Mouse (Mus musculus) forelimb bud, embryonic 11.5 days (tissue): Measurements from ENCODE around the gene 4430402I18Rik.

Source experiments
- DNase-seq: peaks from one replicate; pipeline ENCODE4 v3.0.0-alpha.2; 2012; ENCODE audit warnings: low read depth, low spot score

Gene 4430402I18Rik

DNA sequence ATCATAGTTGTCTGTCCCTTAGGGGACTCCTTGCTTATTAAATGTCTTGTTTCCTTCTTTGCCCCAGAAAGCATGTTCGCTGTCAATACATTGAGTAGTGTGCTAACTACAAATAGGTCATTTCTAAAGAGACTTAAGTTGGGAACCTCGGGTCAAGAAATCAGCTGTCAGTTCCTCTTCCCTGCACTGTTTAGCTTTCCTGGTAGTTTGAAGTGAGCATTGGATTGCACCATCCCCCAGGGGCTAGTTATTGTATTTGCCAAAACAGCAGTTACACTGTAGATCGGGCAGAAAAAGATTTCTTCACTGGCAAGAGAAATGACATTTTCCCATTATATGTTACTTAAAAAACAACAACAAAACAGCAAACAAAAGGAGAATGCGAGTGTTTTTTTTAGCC lies 578 bp upstream of the 4430402I18Rik start:
- no peak for DNase-seq

GRCm38 (mm10) chr19:28964552-28964903 lies 3.1 kb downstream of the 4430402I18Rik start:
- DNase-seq = no peak

DNA sequence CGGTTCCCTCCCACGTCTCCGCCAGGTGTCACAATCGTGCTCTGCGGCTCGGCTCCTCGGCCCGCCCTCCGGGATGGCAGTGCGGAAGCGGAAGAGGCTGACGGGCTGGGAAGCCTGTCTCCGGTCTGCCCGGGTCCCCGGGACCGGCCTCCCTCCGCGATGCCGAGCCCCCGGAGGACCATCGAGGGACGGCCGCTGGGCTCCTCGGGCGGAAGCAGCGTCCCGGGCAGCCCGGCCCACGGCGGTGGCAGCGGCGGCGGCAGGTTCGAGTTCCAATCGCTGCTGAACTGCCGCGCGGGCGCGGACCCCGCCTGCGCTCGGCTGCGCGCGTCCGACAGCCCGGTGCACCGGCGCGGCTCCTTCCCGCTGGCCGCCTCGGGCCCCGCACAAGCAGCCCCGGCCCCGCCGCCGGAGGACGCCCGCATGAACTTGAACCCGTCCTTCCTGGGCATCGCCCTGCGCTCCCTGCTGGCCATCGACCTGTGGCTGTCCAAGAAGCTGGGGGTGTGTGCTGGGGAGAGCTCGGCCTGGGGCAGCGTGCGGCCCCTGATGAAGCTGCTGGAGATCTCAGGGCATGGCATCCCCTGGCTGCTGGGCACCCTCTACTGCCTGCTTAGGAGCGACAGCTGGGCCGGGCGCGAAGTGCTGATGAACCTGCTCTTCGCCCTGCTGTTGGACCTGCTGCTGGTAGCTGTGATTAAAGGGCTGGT lies 3.6 kb downstream of the 4430402I18Rik start, which contains the start of gene Plpp6:
Plpp6 (plus strand) TSS at position 112 of the 710 bp plus-strand sequence.
- DNase-seq = peak; percentile 48

- DNase-seq = no peak
Measured at GRCm38 (mm10) chr19:28963513-28963841, 4.1 kb downstream of the 4430402I18Rik start.

DNA sequence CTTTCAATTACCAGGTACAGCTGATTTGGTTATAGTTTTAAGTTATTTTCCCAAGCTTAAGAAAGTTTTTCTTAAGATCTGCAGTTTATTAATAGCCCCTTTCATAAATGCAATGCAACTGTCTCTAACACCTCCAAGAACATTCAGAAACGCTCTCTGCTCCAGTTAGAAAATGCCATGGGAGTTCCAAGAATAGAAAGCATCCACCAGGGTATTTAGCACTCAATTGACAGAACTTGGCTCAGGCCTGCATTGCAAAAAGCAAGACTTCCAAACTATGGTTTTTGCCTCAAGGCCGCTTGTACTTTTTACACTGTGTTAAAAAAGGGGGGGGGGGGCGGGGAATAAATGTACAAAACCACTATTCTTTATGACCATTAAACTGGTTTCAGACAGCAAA lies 4.5 kb downstream of the 4430402I18Rik start:
- no peak for DNase-seq

DNA sequence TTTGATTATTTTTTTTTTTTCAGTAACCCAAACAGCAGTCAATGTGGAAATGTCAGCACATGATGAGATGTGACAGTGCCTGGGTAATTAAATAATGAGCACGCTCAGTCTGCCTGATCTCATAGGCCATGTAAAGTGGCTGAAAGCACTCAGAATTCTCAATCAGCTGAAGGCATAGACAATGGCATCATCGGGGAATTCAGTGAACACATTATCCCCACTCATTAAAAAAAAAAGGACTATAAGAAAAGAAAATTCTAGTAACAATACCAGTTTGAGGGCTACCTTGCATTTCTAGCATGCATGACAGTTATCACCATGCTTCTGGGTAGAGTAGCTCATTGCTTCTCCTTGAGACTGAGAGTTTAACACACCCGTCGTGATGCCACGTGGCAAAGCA lies 16.3 kb downstream of the 4430402I18Rik start:
- no peak for DNase-seq

DNA sequence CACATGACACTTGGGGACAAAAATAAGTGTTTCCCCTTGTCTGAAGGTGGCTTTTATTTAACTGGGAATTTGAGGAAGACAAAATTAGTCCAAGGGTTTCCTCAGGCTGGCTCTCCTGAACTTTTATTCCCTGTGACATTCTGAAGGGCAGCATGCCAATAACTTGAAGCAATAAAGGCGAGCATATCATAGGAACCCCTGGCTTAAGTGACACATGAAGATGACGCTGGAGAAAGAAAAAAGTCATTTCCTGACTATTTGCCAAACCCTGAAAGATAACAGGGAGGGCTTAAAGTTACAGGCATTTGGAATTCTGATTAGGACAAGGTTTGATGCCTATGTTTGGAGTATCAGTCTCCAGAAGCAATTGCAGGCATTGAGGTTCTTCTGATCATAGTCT lies 20.3 kb downstream of the 4430402I18Rik start:
- DNase-seq = no peak

DNA sequence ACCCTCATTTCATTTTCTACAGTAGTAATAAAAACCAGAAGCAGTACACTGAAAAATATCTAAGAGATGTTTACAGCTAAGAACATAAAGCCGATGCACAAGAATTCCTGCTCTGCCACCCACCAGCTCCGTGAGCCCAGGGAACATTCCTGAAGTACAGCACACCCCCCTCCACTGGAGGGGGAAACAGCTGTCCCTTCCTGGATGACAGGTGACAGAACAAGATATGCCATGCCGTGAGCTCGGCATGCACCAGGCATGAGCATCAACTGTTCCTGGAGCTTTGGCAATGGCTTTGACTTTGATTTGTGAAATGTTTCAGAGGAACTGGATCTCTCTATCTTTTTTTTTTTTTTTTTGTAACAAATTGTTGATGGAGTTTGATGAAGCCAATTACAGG lies 20.8 kb downstream of the 4430402I18Rik start:
- peak; percentile 19 for DNase-seq

GRCm38 (mm10) chr19:28941271-28941670 lies 26.3 kb downstream of the 4430402I18Rik start:
- DNase-seq = no peak

GRCm38 (mm10) chr19:28940135-28940874 lies 27.3 kb downstream of the 4430402I18Rik start:
- no peak for DNase-seq

- no peak for DNase-seq
Measured at GRCm38 (mm10) chr19:28934897-28935296, 32.7 kb downstream of the 4430402I18Rik start.

DNA sequence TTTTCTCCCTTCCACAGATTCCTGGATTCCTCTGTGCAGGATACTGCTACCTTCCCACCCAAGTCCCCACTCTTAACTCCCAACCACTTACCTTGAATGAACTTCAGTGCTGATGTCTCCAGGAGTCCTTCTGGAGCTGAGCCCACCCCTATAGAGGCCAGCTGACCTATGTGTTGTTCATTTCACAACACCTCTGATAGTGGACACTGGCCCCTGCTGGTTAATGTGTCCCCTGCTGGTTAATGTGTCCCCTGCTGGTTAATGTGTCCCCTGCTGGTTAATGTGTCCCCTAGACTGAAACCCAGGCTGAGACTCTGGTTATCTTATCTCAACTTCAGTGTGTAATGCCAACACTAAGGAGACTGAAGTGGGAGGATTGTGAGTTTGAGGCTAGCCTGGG lies 38.6 kb downstream of the 4430402I18Rik start:
- DNase-seq = no peak

DNA sequence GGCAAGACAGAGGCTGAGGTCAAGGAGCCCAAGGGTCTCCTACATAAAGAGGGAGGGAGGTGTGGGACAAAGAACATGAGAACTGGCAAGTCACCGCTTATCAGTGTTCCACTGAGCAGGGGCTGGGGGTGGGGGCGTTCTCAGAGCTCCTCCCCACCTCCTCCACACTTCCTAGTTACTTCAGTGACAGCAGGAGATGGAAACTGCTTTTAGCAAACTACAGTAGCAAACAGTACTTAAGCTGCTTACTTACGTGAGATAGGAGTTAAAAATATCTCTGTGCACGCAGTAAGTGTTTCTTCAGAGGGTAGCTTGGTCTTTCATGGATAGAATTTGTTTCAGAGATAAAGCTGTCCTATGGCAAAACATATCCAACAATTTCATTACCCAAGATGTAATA lies 40.2 kb downstream of the 4430402I18Rik start:
- no peak for DNase-seq

GRCm38 (mm10) chr19:28926366-28926765 lies 41.2 kb downstream of the 4430402I18Rik start:
- no peak for DNase-seq

DNA sequence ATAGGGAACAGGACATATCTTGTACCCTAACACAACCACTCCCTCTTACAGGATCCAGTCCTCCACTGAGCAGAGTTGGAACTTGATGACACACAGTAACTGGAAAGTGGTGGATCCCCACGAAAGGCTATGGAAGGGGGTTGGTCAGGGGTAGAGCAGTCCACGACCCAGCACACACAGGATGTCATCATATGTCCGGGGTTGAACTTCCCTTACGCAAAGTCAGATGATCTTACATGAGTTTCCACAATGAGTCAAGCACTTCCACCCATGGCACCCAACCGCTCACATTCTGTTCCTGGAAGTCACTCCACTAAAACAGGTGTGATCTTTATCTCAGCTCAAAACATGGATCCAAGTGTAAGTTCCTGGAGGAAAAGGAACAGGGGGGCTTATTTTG lies 49.8 kb downstream of the 4430402I18Rik start:
- DNase-seq = no peak

DNA sequence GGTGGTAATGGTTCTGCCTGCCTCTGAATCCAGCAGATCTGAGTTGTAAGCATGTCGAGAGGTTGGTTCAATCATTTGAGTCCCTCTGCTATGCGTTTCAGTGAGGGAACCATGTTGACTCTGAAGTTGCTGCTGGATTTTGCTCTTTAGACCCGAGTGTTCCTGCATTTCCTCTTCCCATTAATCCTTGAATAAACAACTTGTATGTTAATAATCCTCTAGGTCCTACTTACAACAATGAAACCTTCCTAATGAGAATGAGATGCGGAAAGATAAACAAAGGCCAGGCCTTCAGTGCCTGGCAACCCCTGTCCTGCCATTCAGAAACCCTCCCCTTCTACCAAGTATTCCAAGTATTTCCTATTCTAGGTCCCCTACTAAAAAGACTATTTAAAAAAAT lies 51.1 kb downstream of the 4430402I18Rik start:
- no peak for DNase-seq

DNA sequence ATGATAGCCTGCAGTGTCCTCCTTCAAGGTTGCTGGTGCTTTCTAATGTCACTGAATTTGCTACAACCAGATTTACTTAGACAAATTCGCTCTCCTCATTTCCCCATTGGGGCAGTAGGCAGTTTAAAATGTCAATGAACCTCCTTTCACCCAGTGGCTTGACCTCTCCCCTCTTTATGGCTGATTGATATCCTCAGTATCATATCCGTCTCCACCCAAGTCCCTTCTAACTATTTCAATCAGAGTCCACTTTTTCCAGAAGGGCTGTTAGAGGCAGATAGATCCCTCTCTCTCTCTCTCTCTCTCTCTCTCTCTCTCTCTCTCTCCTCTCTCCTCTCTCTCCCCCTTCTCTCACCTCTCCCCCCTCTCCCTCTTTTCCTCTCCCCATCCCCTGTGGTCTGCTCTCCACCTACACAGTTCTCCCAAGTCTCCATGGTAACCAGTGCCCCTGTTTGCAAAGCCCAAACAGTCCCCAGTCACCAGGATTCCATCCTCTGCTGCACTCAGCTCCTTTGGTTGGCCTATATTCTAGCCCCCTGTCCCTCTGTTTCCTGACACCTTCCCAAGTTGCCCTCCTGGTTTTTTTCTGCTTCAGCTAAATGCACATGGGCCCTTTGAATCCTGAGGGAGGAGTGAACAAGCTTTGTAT lies 51.9 kb downstream of the 4430402I18Rik start:
- DNase-seq = peak; percentile 18

DNA sequence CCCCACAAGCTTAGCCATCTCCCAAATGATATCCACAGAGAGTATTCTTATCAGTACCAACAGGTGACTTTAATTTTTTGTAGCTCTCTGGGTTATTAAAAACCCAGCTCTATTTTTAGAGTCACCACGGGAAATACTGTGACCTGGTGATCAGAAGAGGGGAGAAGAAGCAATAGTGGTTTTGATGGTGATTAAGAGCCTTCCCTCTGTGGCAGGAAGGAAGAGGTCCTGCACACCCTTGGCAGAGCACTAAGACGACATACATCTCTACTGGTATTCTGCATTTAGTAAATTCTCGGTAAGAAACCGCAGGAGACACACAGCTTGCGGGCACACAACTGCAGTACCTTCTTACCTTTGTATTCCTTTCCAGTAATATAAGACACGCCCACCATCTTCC lies 53.0 kb downstream of the 4430402I18Rik start:
- no peak for DNase-seq

GRCm38 (mm10) chr19:28908693-28909092 lies 58.9 kb downstream of the 4430402I18Rik start:
- DNase-seq = no peak

- DNase-seq = peak; percentile 75
Measured at GRCm38 (mm10) chr19:28908186-28908585, 59.4 kb downstream of the 4430402I18Rik start.

- no peak for DNase-seq
Measured at GRCm38 (mm10) chr19:28903536-28904119, 64.0 kb downstream of the 4430402I18Rik start.

DNA sequence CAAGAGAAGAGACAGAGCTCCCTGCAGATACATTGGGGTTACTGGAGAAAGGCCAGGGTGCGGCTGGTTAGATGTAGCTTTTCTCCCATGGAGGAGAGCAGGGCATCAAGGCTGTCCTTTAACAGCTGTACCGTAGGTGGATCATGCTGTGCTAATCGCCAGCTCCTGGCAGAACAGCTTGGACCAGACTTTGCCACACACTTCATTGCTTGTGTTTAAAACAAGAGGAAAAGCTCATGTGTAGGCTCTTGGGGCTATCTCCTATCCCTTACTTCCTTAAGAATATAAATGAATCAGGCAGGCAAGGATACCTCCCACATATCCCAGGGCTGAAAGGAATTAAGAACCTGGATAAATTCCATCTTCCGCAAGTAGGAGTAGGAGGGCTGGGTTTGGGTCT lies 64.8 kb downstream of the 4430402I18Rik start:
- DNase-seq = no peak
